Mouse (Mus musculus): ENCODE measurements at regions not wholly inside any gene's neighbourhood (a gene's known extent, or its start where the extent isn't known, plus 50 kb on each side); places are given as distances from the start of the nearest gene placed in this dataset.

- Histone ChIP-seq H3K27me3 (ENCODE audit: control insufficient read depth, insufficient read depth, low read length) (no peaks in the 10 kb centered on the region), H3K36me3 (ENCODE audit: control insufficient read depth, insufficient read depth, low read length) (no peaks in the 10 kb centered on the region), H3K4me3 (ENCODE audit: low read length) (no peak overlapping the region), H3K9me3 (ENCODE audit: control insufficient read depth, low read length) (peaks cover 7% of the 10 kb centered on the region; the same call in 1 of the 2 replicates), H3K4me1 (ENCODE audit: control insufficient read depth, insufficient read depth, low read length) (peaks cover 12% of the 10 kb centered on the region), H3K9ac (ENCODE audit: low read depth, low read length) (no peak overlapping the region), H3K27ac (ENCODE audit: low read depth, low read length) (peak overlapping the region; percentile 38; the same call in 1 of the 2 replicates), H3K4me2 (replicated peaks; ENCODE audit: low read depth, low read length) (no peak overlapping the region)
- WGBS, result 21% methylated on average over 4 of the region's 4 CpGs
- peak; percentile 70 for ATAC-seq (ENCODE audit: low FRiP score, low TSS enrichment)
These were observed 144.3 kb upstream of the Lyplal1 start for GRCm38 (mm10) chr1:186261326-186261833.

GRCm38 (mm10) chr1:186257611-186258010 is 140.5 kb upstream of the Lyplal1 start:
- Histone ChIP-seq H3K9ac (ENCODE audit: low read depth, low read length) (no peak overlapping the region), H3K36me3 (ENCODE audit: control insufficient read depth, insufficient read depth, low read length) (no peaks in the 10 kb centered on the region), H3K4me2 (replicated peaks; ENCODE audit: low read depth, low read length) (no peak overlapping the region), H3K4me1 (ENCODE audit: control insufficient read depth, insufficient read depth, low read length) (peaks cover 13% of the 10 kb centered on the region), H3K27ac (ENCODE audit: low read depth, low read length) (no peak overlapping the region), H3K27me3 (ENCODE audit: control insufficient read depth, insufficient read depth, low read length) (no peaks in the 10 kb centered on the region), H3K4me3 (ENCODE audit: low read length) (no peak overlapping the region), H3K9me3 (ENCODE audit: control insufficient read depth, low read length) (no peaks in the 10 kb centered on the region)
- ATAC-seq (ENCODE audit: low FRiP score, low TSS enrichment), result no peak
- 100% methylated on average over 1 of the region's 1 CpGs for WGBS

- no peaks in the 10 kb centered on the region for H3K9me3 ChIP-seq (ENCODE audit: control insufficient read depth, low read length)
- ATAC-seq (ENCODE audit: low FRiP score, low TSS enrichment), result no peak
- H3K27me3 ChIP-seq (ENCODE audit: control insufficient read depth, insufficient read depth, low read length), result no peaks in the 10 kb centered on the region
- H3K27ac ChIP-seq (ENCODE audit: low read depth, low read length), result no peak overlapping the region
- H3K4me3 ChIP-seq (ENCODE audit: low read length), result no peak overlapping the region
- no peak overlapping the region for H3K9ac ChIP-seq (ENCODE audit: low read depth, low read length)
- H3K4me1 ChIP-seq (ENCODE audit: control insufficient read depth, insufficient read depth, low read length), result peaks cover 5% of the 10 kb centered on the region; the same call in 1 of the 2 replicates
- no peak overlapping the region for H3K4me2 ChIP-seq (replicated peaks; ENCODE audit: low read depth, low read length)
- WGBS, result 75% methylated on average over 8 of the region's 8 CpGs
- no peaks in the 10 kb centered on the region for H3K36me3 ChIP-seq (ENCODE audit: control insufficient read depth, insufficient read depth, low read length)
These were observed 138.5 kb upstream of the Lyplal1 start for GRCm38 (mm10) chr1:186255476-186256080.

- H3K4me2 ChIP-seq (replicated peaks; ENCODE audit: low read depth, low read length), result no peak overlapping the region
- H3K27ac ChIP-seq (ENCODE audit: low read depth, low read length), result no peak overlapping the region
- WGBS, result 46% methylated on average over 3 of the region's 3 CpGs
- H3K36me3 ChIP-seq (ENCODE audit: control insufficient read depth, insufficient read depth, low read length), result no peaks in the 10 kb centered on the region
- no peak for ATAC-seq (ENCODE audit: low FRiP score, low TSS enrichment)
- H3K27me3 ChIP-seq (ENCODE audit: control insufficient read depth, insufficient read depth, low read length), result no peaks in the 10 kb centered on the region
- no peak overlapping the region for H3K4me3 ChIP-seq (ENCODE audit: low read length)
- H3K4me1 ChIP-seq (ENCODE audit: control insufficient read depth, insufficient read depth, low read length), result 0 out of 2 replicates have a peak, but pooled peaks cover 5% of the 10 kb centered on the region
- H3K9me3 ChIP-seq (ENCODE audit: control insufficient read depth, low read length), result no peaks in the 10 kb centered on the region
- H3K9ac ChIP-seq (ENCODE audit: low read depth, low read length), result no peak overlapping the region
These were observed 137.4 kb upstream of the Lyplal1 start for GRCm38 (mm10) chr1:186254500-186254899.

GRCm38 (mm10) chr1:186252551-186252950 is 135.4 kb upstream of the Lyplal1 start:
- no peak overlapping the region for H3K27ac ChIP-seq (ENCODE audit: low read depth, low read length)
- H3K4me2 ChIP-seq (replicated peaks; ENCODE audit: low read depth, low read length), result no peak overlapping the region
- H3K9ac ChIP-seq (ENCODE audit: low read depth, low read length), result no peak overlapping the region
- H3K4me1 ChIP-seq (ENCODE audit: control insufficient read depth, insufficient read depth, low read length), result 0 out of 2 replicates have a peak, but pooled peaks cover 5% of the 10 kb centered on the region
- H3K9me3 ChIP-seq (ENCODE audit: control insufficient read depth, low read length), result no peaks in the 10 kb centered on the region
- H3K27me3 ChIP-seq (ENCODE audit: control insufficient read depth, insufficient read depth, low read length), result no peaks in the 10 kb centered on the region
- H3K4me3 ChIP-seq (ENCODE audit: low read length), result no peak overlapping the region
- ATAC-seq (ENCODE audit: low FRiP score, low TSS enrichment), result no peak
- H3K36me3 ChIP-seq (ENCODE audit: control insufficient read depth, insufficient read depth, low read length), result no peaks in the 10 kb centered on the region
- 76% methylated on average over 4 of the region's 4 CpGs for WGBS

GRCm38 (mm10) chr1:186250316-186250715 is 133.2 kb upstream of the Lyplal1 start:
- Histone ChIP-seq H3K27me3 (ENCODE audit: control insufficient read depth, insufficient read depth, low read length) (no peaks in the 10 kb centered on the region), H3K27ac (ENCODE audit: low read depth, low read length) (no peak overlapping the region), H3K36me3 (ENCODE audit: control insufficient read depth, insufficient read depth, low read length) (no peaks in the 10 kb centered on the region), H3K9ac (ENCODE audit: low read depth, low read length) (no peak overlapping the region), H3K4me3 (ENCODE audit: low read length) (no peak overlapping the region), H3K4me2 (replicated peaks; ENCODE audit: low read depth, low read length) (no peak overlapping the region), H3K4me1 (ENCODE audit: control insufficient read depth, insufficient read depth, low read length) (0 out of 2 replicates have a peak, but pooled peaks cover 5% of the 10 kb centered on the region), H3K9me3 (ENCODE audit: control insufficient read depth, low read length) (no peaks in the 10 kb centered on the region)
- no peak for ATAC-seq (ENCODE audit: low FRiP score, low TSS enrichment)
- WGBS, result 61% methylated on average over 4 of the region's 4 CpGs

GRCm38 (mm10) chr1:186249214-186249613 is 132.1 kb upstream of the Lyplal1 start:
- H3K27ac ChIP-seq (ENCODE audit: low read depth, low read length), result no peak overlapping the region
- no peak overlapping the region for H3K4me2 ChIP-seq (replicated peaks; ENCODE audit: low read depth, low read length)
- no peaks in the 10 kb centered on the region for H3K9me3 ChIP-seq (ENCODE audit: control insufficient read depth, low read length)
- ATAC-seq (ENCODE audit: low FRiP score, low TSS enrichment), result no peak
- H3K4me1 ChIP-seq (ENCODE audit: control insufficient read depth, insufficient read depth, low read length), result 0 out of 2 replicates have a peak, but pooled peaks cover 1% of the 10 kb centered on the region
- H3K9ac ChIP-seq (ENCODE audit: low read depth, low read length), result no peak overlapping the region
- no peak overlapping the region for H3K4me3 ChIP-seq (ENCODE audit: low read length)
- WGBS, result 91% methylated on average over 4 of the region's 4 CpGs
- no peaks in the 10 kb centered on the region for H3K36me3 ChIP-seq (ENCODE audit: control insufficient read depth, insufficient read depth, low read length)
- H3K27me3 ChIP-seq (ENCODE audit: control insufficient read depth, insufficient read depth, low read length), result no peaks in the 10 kb centered on the region

- H3K4me1 ChIP-seq (ENCODE audit: control insufficient read depth, insufficient read depth, low read length), result no peaks in the 10 kb centered on the region
- H3K36me3 ChIP-seq (ENCODE audit: control insufficient read depth, insufficient read depth, low read length), result no peaks in the 10 kb centered on the region
- no peak overlapping the region for H3K4me2 ChIP-seq (replicated peaks; ENCODE audit: low read depth, low read length)
- H3K9me3 ChIP-seq (ENCODE audit: control insufficient read depth, low read length), result no peaks in the 10 kb centered on the region
- no peak overlapping the region for H3K9ac ChIP-seq (ENCODE audit: low read depth, low read length)
- no peak overlapping the region for H3K27ac ChIP-seq (ENCODE audit: low read depth, low read length)
- no peak for ATAC-seq (ENCODE audit: low FRiP score, low TSS enrichment)
- no peaks in the 10 kb centered on the region for H3K27me3 ChIP-seq (ENCODE audit: control insufficient read depth, insufficient read depth, low read length)
- WGBS, result 72% methylated on average over 7 of the region's 7 CpGs
- no peak overlapping the region for H3K4me3 ChIP-seq (ENCODE audit: low read length)
These were observed 128.8 kb upstream of the Lyplal1 start for GRCm38 (mm10) chr1:186245723-186246440.

- 89% methylated on average over 2 of the region's 2 CpGs for WGBS
- no peak for ATAC-seq (ENCODE audit: low FRiP score, low TSS enrichment)
These were observed 124.0 kb upstream of the Lyplal1 start for GRCm38 (mm10) chr1:186241112-186241511.

More at GRCm38 (mm10) chr1:186241112-186241511, 124.0 kb upstream of the Lyplal1 start:
- Histone ChIP-seq H3K27ac (ENCODE audit: low read depth, low read length) (no peak overlapping the region), H3K36me3 (ENCODE audit: control insufficient read depth, insufficient read depth, low read length) (no peaks in the 10 kb centered on the region), H3K9ac (ENCODE audit: low read depth, low read length) (no peak overlapping the region), H3K27me3 (ENCODE audit: control insufficient read depth, insufficient read depth, low read length) (no peaks in the 10 kb centered on the region), H3K4me1 (ENCODE audit: control insufficient read depth, insufficient read depth, low read length) (no peaks in the 10 kb centered on the region), H3K4me3 (ENCODE audit: low read length) (no peak overlapping the region), H3K4me2 (replicated peaks; ENCODE audit: low read depth, low read length) (no peak overlapping the region), H3K9me3 (ENCODE audit: control insufficient read depth, low read length) (no peaks in the 10 kb centered on the region)

All from kidney, embryonic 14.5 days (tissue).